Mouse (Mus musculus) left cerebral cortex, postnatal 14 days (tissue): ENCODE results near the gene Cobll1. TPM values are rescaled to one million over a fixed set of nuclear protein-coding genes. Genes with fewer than 3 reads are reported as not detected.

Source experiments
- DNase-seq, 2 experiments: peaks; one replicate each; pipeline ENCODE4 v3.0.0; 2021 to 2022; ENCODE audit warnings: low spot score in 2 of 2, mixed read lengths in 1 of 2
- intact Hi-C: fragments of 180-260 bp; cut with DNase I; formaldehyde crosslinking; loops from one replicate; pipeline ENCODE4 v1.15.1; 2025
- total RNA-seq, 2 experiments: library from RNA; stranded (reverse); gene quantifications; 2 replicates each; pipeline ENCODE4 v1.2.3; 2021

Gene Cobll1
- total RNA-seq, 2 experiments from 2014 or later: 9.1 to 9.8 TPM

DNA sequence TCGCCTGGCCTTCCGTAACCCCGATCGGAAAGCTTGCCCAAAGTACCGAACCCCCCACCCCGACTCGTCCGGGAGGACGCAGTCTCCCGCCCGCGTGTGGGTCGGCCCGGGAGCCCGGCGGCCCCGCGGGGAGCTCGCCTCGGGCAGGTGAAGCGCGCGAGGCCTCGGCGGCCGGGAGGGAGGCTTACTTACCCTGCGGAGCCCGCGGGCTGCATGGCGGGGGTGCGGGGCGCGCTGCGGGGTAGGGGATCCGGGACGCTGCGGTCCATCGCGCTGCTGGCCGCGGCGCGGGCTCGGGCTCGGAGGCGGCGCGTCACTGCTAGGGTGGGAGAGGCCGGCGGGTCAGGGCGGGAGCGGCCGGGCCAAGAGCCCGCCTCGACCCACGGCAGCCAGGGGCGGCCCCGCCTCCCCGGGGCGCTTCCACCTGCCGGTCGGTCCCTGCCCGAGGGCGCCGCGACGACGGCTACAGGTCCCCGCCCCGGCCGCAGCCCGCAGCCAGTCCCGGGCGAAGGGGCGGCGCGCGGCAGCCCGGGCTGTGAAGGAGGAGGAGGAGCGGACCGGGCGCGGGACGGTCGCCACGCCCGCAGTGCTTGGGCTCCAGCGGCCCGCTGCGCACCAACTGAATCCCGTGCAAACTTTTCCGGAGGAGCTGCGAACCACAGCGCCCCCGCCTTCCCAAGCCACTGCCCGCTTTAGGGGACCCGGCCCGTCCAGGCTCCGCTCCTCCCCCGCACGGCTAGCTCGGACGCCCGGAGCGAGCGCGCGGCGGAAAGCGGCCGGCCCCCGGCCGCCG is 836 bp downstream of the Cobll1 start:
- DNase-seq: peak; percentile 20 to 36
- intact Hi-C loops: no loop called here

DNA sequence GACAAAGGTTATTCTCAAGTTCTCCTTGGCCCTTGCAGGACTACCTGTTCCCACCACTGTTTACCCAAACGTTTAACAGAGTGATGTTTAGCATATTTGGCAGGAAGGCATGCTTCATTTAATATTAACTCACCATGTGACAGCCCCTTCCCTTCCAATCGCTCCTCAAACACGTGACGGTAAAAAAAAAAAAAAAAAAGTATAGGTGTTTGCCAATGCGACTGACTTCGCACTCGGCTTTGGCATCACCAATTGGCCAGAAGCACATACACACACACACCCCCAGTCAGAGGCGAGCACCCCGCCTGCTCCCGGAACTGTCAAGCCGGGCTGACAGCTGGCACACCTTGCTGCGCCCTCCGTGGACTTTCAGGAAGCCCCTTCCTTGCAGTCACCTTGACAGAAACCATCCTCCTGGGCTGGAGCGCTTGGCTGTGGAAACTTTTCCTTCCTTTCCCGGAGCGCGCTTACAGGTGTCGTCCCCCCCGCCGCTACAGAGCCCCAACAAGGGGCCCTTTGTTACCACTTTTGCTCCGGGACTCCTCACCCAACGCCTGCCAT is 1.5 kb downstream of the Cobll1 start:
- DNase-seq: no peak
- intact Hi-C loops: no loop called here

DNA sequence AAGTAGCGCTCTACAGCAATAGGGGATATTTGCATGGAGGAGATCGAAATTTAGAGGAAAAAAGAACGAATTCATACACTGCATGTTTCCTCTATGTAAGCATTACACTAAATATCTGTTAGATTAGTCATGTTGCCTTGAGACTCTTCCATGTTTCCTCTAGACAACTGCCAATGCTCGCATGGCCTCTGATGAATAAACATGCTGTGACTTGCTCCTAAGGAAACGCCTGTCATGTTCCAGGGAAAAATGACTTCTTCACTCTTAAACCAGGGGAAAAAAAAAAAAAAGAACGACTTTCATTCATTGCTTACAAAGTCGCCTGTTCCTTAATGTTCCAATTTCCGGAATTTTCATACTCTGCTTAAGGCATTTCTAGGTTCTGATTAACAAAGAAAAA is 2.1 kb downstream of the Cobll1 start:
- intact Hi-C loops: no loop called here
- no peak for DNase-seq

DNA sequence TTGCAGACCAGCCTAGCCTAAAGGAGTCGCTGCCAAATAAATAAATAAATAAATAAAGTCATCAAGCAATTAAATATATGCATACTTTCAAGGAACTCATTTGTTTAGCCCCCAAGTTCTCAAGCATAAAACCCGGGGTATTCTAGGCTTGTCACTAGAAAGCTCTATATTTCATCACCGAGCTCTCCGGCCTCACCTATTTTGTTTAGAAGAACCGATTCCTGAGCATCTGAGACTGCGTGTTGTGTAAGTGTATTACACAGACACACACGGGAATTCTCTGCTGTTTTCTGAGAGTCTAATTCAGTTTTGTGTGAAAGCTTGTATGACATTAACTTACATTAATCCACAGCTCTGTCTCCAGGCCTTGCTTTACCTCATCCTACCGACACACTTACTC is 2.6 kb downstream of the Cobll1 start:
- intact Hi-C loops: no loop called here
- DNase-seq: no peak

DNA sequence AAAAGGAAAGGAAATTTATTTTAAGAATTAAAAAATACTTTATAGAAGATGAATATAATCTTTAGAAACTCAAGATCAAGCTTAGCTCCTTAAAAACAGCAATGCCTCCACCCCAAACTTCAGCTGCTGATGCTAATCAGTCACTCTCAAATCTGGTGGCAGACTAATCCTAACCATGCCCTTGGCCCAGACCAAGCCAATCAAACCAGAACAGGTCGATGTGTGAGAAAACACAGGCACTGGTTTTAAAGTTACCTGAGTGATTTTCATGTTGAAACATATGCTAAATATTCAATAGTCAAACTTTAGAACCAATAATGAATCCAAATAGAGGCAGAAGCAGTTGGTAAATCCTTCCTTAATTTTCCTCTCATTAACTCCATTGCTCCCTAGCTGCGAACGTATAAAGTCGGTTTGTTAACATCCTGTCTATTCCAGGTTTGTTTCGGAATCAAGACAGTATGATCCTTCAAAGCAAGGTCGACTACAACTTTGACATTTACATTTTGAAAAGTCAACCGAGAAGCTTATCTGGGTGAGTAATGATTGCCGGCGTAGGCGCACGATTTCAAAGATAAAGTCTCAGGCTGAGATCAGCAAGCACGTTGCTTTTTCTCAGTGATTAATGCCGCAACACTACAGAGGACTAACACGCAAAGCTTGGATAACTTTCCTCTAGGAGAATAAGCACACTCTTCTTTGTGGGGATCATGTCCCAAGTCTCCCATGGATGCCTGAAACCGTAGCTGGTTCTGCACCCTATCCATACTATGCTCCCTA is 6.3 kb downstream of the Cobll1 start:
- intact Hi-C loops: no loop called here

DNA sequence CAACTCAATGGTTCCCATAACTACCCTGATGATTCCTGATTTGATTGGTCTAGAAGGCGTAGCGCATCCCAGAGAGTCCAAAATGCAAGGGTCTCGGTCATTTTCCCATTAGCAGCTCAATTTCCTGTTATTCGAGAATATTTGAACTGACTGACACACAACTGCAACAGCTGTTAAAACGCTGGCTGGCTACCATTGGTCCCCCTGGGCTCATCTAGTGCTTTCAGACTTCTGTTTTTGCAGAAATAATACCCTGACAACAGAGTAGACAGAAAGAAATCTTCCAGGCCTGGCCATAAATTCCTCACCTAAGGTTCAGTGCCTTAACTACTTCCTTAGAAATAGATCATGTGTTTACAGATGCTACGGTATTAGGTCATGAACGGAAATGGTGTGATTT is 10.8 kb downstream of the Cobll1 start:
- DNase-seq: no peak
- intact Hi-C loops: no loop called here

More for the DNA sequence above, 6.3 kb downstream of the Cobll1 start:
- no peak for DNase-seq

DNA sequence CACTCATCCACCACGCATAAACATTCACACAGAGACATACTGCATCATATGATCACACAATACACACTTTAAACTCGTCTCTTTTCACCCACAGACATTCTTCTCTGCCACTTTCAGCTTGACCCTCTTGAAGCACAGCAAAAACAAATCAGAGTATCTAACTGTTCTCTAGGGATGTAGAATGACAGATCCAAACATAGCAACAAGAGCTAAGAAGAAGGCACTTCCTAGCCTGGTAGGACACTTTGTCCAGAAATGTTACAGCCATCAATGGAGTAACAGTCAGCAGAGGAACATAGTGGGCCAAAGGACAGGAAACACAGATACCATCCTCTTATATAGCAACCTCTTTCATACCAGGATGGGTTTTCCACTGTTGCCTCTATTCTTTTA is 11.3 kb downstream of the Cobll1 start:
- intact Hi-C loops: no loop called here
- DNase-seq: no peak

DNA sequence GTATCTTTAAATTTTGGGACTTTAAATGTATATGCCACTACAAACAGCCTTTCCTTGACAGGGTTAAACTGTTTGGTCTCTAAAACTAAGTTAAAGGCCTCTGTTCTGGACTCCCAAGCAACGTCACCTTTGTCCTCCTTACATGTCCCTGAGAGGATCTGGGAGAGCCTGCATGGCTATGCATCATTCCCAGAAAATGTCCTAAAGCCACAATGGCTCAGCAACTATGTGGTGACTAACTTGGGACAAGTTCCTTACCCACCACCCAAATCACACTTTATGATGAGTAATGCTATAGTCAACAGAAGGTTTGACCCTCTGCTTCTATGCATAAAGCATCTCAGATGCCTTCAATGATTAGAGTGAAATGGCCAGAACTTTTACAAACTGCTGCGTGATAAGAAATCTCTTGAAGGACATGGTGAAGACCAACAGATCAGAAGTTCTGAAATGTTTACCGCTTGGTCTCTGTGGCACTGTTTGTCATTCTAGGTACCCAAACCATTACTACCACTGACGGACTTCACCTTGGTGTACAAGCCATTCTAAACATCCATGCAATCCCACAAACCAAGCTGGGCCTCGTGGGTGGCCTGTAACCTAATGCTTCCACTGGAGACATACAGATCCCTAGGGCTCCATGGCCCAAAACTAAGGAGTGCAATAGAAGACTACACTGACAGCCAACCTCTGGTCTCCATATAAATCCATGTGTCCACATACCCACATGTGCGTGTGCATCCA is 11.9 kb downstream of the Cobll1 start:
- DNase-seq: no peak
- intact Hi-C loops: no loop called here

DNA sequence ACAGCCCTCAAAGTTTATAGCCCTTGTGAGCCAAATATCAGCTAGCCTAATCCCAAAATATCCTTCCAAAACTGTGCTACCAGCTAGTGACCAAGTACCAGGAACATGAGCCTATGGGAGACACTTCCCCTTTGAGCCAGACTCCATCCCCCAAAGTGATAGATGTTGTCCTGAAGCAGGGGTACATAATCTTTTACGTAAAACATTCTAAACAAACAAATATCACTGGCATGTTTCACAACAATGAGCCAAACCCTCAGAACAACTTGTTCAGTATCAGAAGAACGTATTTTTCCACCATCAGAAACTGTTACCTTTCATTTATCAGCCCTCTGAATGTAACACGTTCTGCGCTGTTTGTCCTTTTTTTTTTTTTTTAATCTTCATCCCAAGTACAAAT is 12.7 kb downstream of the Cobll1 start:
- intact Hi-C loops: no loop called here
- no peak for DNase-seq

DNA sequence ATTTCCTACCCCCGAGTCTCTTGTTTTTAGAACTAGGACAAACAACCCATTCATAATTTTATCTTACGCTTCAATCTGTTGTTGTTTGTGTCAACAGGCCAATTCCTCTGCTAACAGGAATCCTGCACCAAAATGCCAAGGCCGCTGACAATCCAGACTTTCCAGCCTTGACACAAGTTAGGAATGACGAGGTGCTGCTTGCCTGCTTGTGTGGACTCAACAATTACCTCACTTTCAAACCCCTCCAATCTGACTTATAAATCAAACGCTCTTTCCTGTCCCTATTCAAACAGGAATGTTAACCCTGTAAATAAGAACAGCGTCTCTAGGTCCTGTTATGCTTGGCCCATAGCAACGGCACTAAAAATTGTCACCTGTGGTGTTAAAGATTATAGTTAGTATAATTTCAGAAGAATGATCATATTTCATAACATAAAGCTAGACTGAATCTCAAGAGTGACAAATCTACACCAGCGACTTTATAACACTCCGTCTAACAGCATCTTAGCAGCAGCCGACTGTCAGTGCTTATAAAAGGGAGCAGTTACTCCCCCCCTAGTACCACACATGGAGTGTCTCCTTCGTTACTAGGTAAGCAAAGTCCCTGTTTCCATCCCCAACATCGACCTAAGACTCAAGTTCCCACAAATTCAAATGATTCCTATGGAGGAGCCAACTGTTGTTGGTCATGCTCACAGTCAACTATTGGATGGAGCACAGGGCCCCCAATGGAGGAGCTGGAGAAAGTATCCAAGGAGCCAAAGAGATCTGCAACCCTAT is 15.1 kb downstream of the Cobll1 start:
- intact Hi-C loops: no loop called here

DNA sequence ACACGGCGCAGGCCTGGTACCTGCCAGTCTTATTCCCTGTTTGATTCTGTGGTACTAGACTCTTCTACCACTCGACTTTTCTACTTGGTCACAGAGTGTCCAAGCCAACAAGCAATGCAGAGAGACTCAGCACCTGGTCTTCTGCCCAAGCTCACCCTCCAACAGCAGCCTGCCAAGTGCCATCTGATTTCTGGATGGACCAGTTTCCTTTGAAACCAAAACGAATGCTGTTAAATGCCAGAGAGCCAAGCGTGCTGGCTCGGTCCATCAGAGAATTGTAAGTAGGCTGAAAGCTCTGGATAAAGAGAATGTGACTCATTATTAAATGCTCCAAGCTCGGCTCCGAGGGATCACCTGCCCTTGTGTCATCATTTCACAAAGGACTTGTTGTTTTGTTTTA is 16.2 kb downstream of the Cobll1 start:
- intact Hi-C loops: no loop called here

More for the DNA sequence above, 15.1 kb downstream of the Cobll1 start:
- DNase-seq: no peak

DNA sequence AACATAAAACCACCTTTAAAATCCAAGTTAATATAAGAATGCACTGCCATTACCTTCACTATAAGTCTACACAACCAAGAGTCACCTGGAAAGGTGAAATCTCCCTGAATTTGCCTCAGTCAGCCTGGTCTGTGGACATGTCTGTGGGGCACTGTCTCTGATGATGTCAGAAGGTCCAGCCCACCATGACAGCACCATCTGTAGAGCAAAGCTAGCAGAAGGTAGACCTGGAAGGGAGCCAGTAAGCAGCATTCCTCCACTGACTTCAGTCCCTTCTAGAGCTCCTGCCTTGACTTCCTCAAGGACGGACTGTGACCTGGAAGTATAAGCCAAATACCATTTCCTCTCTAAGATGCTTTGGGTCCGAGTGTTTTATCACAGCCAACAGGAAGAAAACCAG is 17.6 kb downstream of the Cobll1 start:
- DNase-seq: no peak
- intact Hi-C loops: no loop called here

More for the DNA sequence above, 16.2 kb downstream of the Cobll1 start:
- DNase-seq: peak in 1 of 2 experiments; percentile 3

DNA sequence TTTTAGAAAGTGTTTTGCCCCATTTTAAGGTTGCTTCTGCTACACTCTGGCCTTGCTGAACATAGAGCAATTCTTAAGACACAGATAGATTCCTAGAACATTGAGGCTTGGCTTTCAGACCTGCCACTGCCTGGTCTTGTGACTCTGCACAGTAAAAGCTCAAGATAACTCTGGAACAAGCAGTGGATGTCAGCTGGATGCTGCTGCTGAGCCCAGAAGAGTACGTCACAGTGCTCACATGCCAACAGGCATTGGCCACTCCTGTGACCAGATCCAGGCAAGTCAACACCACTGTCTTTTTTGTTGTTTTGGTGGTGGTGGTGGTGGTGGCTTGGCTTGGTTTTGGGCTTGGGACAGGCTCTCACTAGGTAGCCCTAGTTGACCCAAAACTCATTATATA is 18.6 kb downstream of the Cobll1 start:
- DNase-seq: no peak

DNA sequence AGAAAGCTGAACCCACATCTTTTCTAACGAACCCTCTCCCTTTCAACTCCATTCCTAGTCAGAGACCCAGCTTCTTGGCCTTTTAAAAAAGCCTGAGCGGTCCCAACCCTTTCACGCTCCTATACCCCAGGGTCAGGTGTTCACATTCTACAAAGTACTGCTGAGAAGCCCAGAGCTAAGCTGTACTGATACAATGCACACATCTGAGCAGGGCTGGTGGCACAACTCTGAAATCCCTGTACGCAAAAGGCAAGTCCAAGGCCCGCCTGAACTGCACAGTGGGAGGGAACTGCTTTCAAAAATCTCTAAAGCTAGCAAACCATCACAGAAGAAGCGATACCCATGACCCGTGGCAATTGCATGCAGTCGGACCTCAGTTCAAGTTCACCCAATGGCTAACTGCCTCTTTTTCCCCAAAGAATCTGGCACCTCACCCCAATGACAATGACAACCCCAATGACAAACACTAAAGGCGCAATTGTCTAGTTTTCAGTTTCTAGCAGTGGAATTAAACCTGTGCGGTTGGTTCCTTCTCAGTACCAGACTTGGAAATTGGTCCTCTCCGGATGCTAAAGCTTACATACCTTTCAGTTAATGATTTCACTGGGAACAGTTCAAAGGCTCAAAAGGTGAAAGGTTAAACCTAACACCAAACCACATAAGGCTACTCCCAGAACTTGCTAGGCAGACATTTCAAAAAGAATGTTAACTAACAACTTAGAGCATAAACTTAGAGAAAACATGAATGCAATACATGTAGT is 19.6 kb downstream of the Cobll1 start:
- no peak for DNase-seq
- intact Hi-C loops: no loop called here

More for the DNA sequence above, 18.6 kb downstream of the Cobll1 start:
- intact Hi-C loops: no loop called here

DNA sequence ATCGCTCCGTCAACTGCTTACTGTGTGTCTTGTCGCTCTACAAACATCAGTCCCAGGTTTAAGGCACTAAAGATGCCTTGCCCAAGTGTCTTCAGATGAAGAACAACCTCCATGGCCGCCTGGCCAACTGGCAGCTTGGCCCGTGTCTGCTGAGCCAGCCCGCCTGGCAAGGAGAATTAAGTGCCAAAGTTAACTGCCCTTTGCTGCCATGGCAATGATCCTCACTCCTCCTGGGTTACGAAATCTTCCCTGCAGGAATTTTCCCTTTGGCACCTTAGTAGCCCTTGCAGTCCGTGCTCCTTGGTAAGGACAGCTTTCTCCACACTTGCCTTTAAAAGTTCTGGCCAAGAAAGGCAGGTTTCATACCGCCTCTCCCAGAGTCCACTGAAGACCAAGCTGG is 20.9 kb downstream of the Cobll1 start:
- intact Hi-C loops: no loop called here

DNA sequence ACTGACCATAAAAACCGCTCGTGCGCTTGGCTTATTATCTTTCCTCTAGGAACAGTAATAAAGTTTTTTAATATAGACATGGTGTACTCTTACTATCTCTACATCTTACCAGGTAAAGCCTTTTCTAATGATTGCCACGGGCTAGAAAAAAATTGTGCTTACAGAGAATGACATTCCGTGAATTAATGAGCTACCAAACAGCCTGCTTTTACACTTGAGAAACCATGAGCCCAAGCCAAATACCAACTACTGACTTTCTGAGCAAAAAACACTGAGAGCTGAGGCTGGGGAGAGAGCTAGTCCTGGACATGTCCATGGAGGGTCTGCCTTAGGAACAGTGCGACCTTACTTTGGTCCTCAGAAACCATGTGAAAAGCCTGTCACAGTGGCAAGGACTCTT is 21.5 kb downstream of the Cobll1 start:
- no peak for DNase-seq
- intact Hi-C loops: no loop called here

More for the DNA sequence above, 20.9 kb downstream of the Cobll1 start:
- DNase-seq: peak; percentile 8 to 13

DNA sequence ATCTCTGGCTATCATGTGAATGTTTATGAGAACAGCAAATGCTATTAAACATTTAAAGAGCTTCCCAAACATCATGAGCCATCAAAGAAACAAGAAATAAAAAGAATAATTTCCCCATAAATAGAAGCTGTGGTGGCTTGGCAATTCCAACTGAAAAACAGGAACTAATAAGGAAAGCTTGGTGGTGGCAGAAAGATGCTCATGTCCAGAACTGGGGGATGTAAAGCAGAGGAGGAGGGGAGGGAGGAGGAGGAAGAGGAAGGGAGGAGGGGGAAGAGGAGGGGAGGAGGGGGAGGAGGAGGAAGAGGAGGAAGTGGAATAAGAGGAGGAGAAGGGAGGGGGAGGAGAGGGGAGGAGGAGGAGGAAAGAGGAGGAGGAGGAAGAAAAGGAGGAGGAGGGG is 23.0 kb downstream of the Cobll1 start:
- no peak for DNase-seq
- intact Hi-C loops: no loop called here

DNA sequence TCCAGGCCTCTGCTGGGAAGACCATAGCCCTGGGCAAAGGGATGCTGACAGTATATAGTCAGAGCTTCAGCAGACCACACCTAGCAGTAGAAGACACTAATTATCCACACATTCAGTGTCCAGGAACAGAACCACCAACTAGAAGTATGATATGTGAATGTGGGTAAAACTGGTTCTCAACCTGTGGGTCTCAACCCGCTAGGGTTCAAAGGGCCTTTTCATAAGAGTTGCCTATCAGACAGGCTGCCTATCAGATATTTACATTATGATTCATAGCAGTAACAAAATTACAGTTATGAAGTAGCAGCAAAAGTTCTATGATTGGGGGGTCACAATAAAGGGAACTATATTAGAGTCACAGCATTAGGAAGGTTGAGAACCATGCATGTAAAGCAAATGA is 24.6 kb downstream of the Cobll1 start:
- no peak for DNase-seq
- intact Hi-C loops: no loop called here
